Mouse (Mus musculus): ENCODE measurements around the gene Prtn3. TPM values are rescaled to one million over a fixed set of nuclear protein-coding genes. Genes with fewer than 3 reads are reported as not detected.

Gene Prtn3
- polyA plus RNA-seq, 1 experiment from 2014 or later = 10.9 TPM

GRCm38 (mm10) chr10:79862925-79863324 is 11.4 kb upstream of the Prtn3 start:
- 74% methylated on average over 10 of the region's 10 CpGs for WGBS
- H3K4me3 ChIP-seq (ENCODE audit: low read depth, low read length) = no peak overlapping the region
- no peak for ATAC-seq (replicated peaks; ENCODE audit: insufficient number of reproducible peaks, low FRiP score, low TSS enrichment, low read depth)
- no peak overlapping the region for H3K4me2 ChIP-seq (ENCODE audit: low read depth, low read length)
- no peaks in the 10 kb centered on the region; the same call in 1 of the 2 replicates for H3K4me1 ChIP-seq (ENCODE audit: control insufficient read depth, insufficient read depth, low read length)
- no peak overlapping the region for H3K27ac ChIP-seq (replicated peaks; ENCODE audit: low read depth, low read length)
- H3K36me3 ChIP-seq (replicated peaks; ENCODE audit: control insufficient read depth, insufficient read depth, low read depth, low read length) = peaks cover 31% of the 10 kb centered on the region
- H3K27me3 ChIP-seq (ENCODE audit: control insufficient read depth, insufficient read depth, low read length) = no peaks in the 10 kb centered on the region
- H3K9ac ChIP-seq (replicated peaks; ENCODE audit: low read length) = no peak overlapping the region
- no peak for DNase-seq (ENCODE audit: low spot score)
- H3K9me3 ChIP-seq (replicated peaks; ENCODE audit: control insufficient read depth, low read length) = no peaks in the 10 kb centered on the region

GRCm38 (mm10) chr10:79864351-79865188 is 9.7 kb upstream of the Prtn3 start:
- no peak overlapping the region for H3K27ac ChIP-seq (replicated peaks; ENCODE audit: low read depth, low read length)
- H3K4me2 ChIP-seq (ENCODE audit: low read depth, low read length) = no peak overlapping the region
- ATAC-seq (replicated peaks; ENCODE audit: insufficient number of reproducible peaks, low FRiP score, low TSS enrichment, low read depth) = peak; percentile 15
- no peaks in the 10 kb centered on the region for H3K27me3 ChIP-seq (ENCODE audit: control insufficient read depth, insufficient read depth, low read length)
- no peak overlapping the region for H3K9ac ChIP-seq (replicated peaks; ENCODE audit: low read length)
- H3K9me3 ChIP-seq (replicated peaks; ENCODE audit: control insufficient read depth, low read length) = no peaks in the 10 kb centered on the region
- 54% methylated on average over 10 of the region's 10 CpGs for WGBS
- no peaks in the 10 kb centered on the region for H3K4me1 ChIP-seq (ENCODE audit: control insufficient read depth, insufficient read depth, low read length)
- H3K4me3 ChIP-seq (ENCODE audit: low read depth, low read length) = no peak overlapping the region
- peaks cover 31% of the 10 kb centered on the region for H3K36me3 ChIP-seq (replicated peaks; ENCODE audit: control insufficient read depth, insufficient read depth, low read depth, low read length)
- no peak for DNase-seq (ENCODE audit: low spot score)

GRCm38 (mm10) chr10:79865189-79865601 is 9.1 kb upstream of the Prtn3 start:
- peaks cover 26% of the 10 kb centered on the region for H3K36me3 ChIP-seq (replicated peaks; ENCODE audit: control insufficient read depth, insufficient read depth, low read depth, low read length)
- ATAC-seq (replicated peaks; ENCODE audit: insufficient number of reproducible peaks, low FRiP score, low TSS enrichment, low read depth) (peak; percentile 15; the same call in 1 of the 2 replicates), DNase-seq (ENCODE audit: low spot score) (no peak)
- no peak overlapping the region for H3K4me2 ChIP-seq (ENCODE audit: low read depth, low read length)
- no peak overlapping the region for H3K9ac ChIP-seq (replicated peaks; ENCODE audit: low read length)
- WGBS = 63% methylated on average over 12 of the region's 12 CpGs
- H3K4me3 ChIP-seq (ENCODE audit: low read depth, low read length) = no peak overlapping the region
- no peak overlapping the region for H3K27ac ChIP-seq (replicated peaks; ENCODE audit: low read depth, low read length)
- no peaks in the 10 kb centered on the region for H3K27me3 ChIP-seq (ENCODE audit: control insufficient read depth, insufficient read depth, low read length)
- H3K4me1 ChIP-seq (ENCODE audit: control insufficient read depth, insufficient read depth, low read length) = no peaks in the 10 kb centered on the region
- no peaks in the 10 kb centered on the region for H3K9me3 ChIP-seq (replicated peaks; ENCODE audit: control insufficient read depth, low read length)

- H3K4me3 ChIP-seq (ENCODE audit: low read depth, low read length) = no peak overlapping the region
- H3K9ac ChIP-seq (replicated peaks; ENCODE audit: low read length) = no peak overlapping the region
- WGBS = 77% methylated on average over 19 of the region's 19 CpGs
- no peak overlapping the region for H3K4me2 ChIP-seq (ENCODE audit: low read depth, low read length)
- DNase-seq (ENCODE audit: low spot score) (no peak), ATAC-seq (replicated peaks; ENCODE audit: insufficient number of reproducible peaks, low FRiP score, low TSS enrichment, low read depth) (peak; percentile 1; the same call in 1 of the 2 replicates)
- H3K27ac ChIP-seq (replicated peaks; ENCODE audit: low read depth, low read length) = no peak overlapping the region
- H3K9me3 ChIP-seq (replicated peaks; ENCODE audit: control insufficient read depth, low read length) = no peaks in the 10 kb centered on the region
- no peaks in the 10 kb centered on the region for H3K4me1 ChIP-seq (ENCODE audit: control insufficient read depth, insufficient read depth, low read length)
- peaks cover 20% of the 10 kb centered on the region for H3K36me3 ChIP-seq (replicated peaks; ENCODE audit: control insufficient read depth, insufficient read depth, low read depth, low read length)
- no peaks in the 10 kb centered on the region for H3K27me3 ChIP-seq (ENCODE audit: control insufficient read depth, insufficient read depth, low read length)
Observed at GRCm38 (mm10) chr10:79865801-79866295, 8.4 kb upstream of the Prtn3 start.

GRCm38 (mm10) chr10:79866601-79867000 is 7.7 kb upstream of the Prtn3 start:
- Histone ChIP-seq H3K9me3 (replicated peaks; ENCODE audit: control insufficient read depth, low read length) (no peaks in the 10 kb centered on the region), H3K4me1 (ENCODE audit: control insufficient read depth, insufficient read depth, low read length) (no peaks in the 10 kb centered on the region), H3K36me3 (replicated peaks; ENCODE audit: control insufficient read depth, insufficient read depth, low read depth, low read length) (peaks cover 15% of the 10 kb centered on the region), H3K9ac (replicated peaks; ENCODE audit: low read length) (no peak overlapping the region), H3K27ac (replicated peaks; ENCODE audit: low read depth, low read length) (no peak overlapping the region), H3K4me3 (ENCODE audit: low read depth, low read length) (no peak overlapping the region), H3K27me3 (ENCODE audit: control insufficient read depth, insufficient read depth, low read length) (no peaks in the 10 kb centered on the region), H3K4me2 (ENCODE audit: low read depth, low read length) (no peak overlapping the region)
- no peak for ATAC-seq (replicated peaks; ENCODE audit: insufficient number of reproducible peaks, low FRiP score, low TSS enrichment, low read depth)
- 78% methylated on average over 11 of the region's 11 CpGs for WGBS
- no peak for DNase-seq (ENCODE audit: low spot score)

- ATAC-seq (replicated peaks; ENCODE audit: insufficient number of reproducible peaks, low FRiP score, low TSS enrichment, low read depth) = no peak
- DNase-seq (ENCODE audit: low spot score) = no peak
- Histone ChIP-seq H3K9ac (replicated peaks; ENCODE audit: low read length) (no peak overlapping the region), H3K4me1 (ENCODE audit: control insufficient read depth, insufficient read depth, low read length) (peaks cover 6% of the 10 kb centered on the region), H3K4me3 (ENCODE audit: low read depth, low read length) (no peak overlapping the region), H3K4me2 (ENCODE audit: low read depth, low read length) (no peak overlapping the region), H3K36me3 (replicated peaks; ENCODE audit: control insufficient read depth, insufficient read depth, low read depth, low read length) (no peaks in the 10 kb centered on the region; the same call in 1 of the 2 replicates), H3K27ac (replicated peaks; ENCODE audit: low read depth, low read length) (no peak overlapping the region), H3K9me3 (replicated peaks; ENCODE audit: control insufficient read depth, low read length) (no peaks in the 10 kb centered on the region), H3K27me3 (ENCODE audit: control insufficient read depth, insufficient read depth, low read length) (no peaks in the 10 kb centered on the region)
- 89% methylated on average over 8 of the region's 8 CpGs for WGBS
Observed at GRCm38 (mm10) chr10:79871845-79872244, 2.4 kb upstream of the Prtn3 start.

- DNase-seq (ENCODE audit: low spot score) (no peak), ATAC-seq (replicated peaks; ENCODE audit: insufficient number of reproducible peaks, low FRiP score, low TSS enrichment, low read depth) (no peak)
- peaks cover 6% of the 10 kb centered on the region for H3K4me1 ChIP-seq (ENCODE audit: control insufficient read depth, insufficient read depth, low read length)
- H3K36me3 ChIP-seq (replicated peaks; ENCODE audit: control insufficient read depth, insufficient read depth, low read depth, low read length) = no peaks in the 10 kb centered on the region; the same call in 1 of the 2 replicates
- no peaks in the 10 kb centered on the region for H3K27me3 ChIP-seq (ENCODE audit: control insufficient read depth, insufficient read depth, low read length)
- H3K4me2 ChIP-seq (ENCODE audit: low read depth, low read length) = peak overlapping the region; percentile 41
- peak overlapping the region; percentile 81 for H3K9ac ChIP-seq (replicated peaks; ENCODE audit: low read length)
- H3K27ac ChIP-seq (replicated peaks; ENCODE audit: low read depth, low read length) = no peak overlapping the region
- 52% methylated on average over 3 of the region's 3 CpGs for WGBS
- no peaks in the 10 kb centered on the region for H3K9me3 ChIP-seq (replicated peaks; ENCODE audit: control insufficient read depth, low read length)
- H3K4me3 ChIP-seq (ENCODE audit: low read depth, low read length) = peak overlapping the region; percentile 51
Observed at GRCm38 (mm10) chr10:79872862-79873261, 1.4 kb upstream of the Prtn3 start.

- WGBS = 10% methylated on average over 6 of the region's 6 CpGs
Observed at GRCm38 (mm10) chr10:79873313-79873712, 963 bp upstream of the Prtn3 start.

More at GRCm38 (mm10) chr10:79873313-79873712, 963 bp upstream of the Prtn3 start:
- no peaks in the 10 kb centered on the region for H3K9me3 ChIP-seq (replicated peaks; ENCODE audit: control insufficient read depth, low read length)
- ATAC-seq (replicated peaks; ENCODE audit: insufficient number of reproducible peaks, low FRiP score, low TSS enrichment, low read depth) (no peak), DNase-seq (ENCODE audit: low spot score) (no peak)
- H3K27ac ChIP-seq (replicated peaks; ENCODE audit: low read depth, low read length) = 0 out of 2 replicates have a peak overlapping the region, but pooled peaks have one; percentile 37
- H3K36me3 ChIP-seq (replicated peaks; ENCODE audit: control insufficient read depth, insufficient read depth, low read depth, low read length) = no peaks in the 10 kb centered on the region; the same call in 1 of the 2 replicates
- peak overlapping the region; percentile 81 for H3K9ac ChIP-seq (replicated peaks; ENCODE audit: low read length)
- H3K27me3 ChIP-seq (ENCODE audit: control insufficient read depth, insufficient read depth, low read length) = no peaks in the 10 kb centered on the region
- H3K4me3 ChIP-seq (ENCODE audit: low read depth, low read length) = peak overlapping the region; percentile 51
- peak overlapping the region; percentile 41 for H3K4me2 ChIP-seq (ENCODE audit: low read depth, low read length)
- peaks cover 6% of the 10 kb centered on the region for H3K4me1 ChIP-seq (ENCODE audit: control insufficient read depth, insufficient read depth, low read length)
